Mouse (Mus musculus) kidney, embryonic 14.5 days (tissue): ENCODE measurements around the gene Mtx3. TPM values are rescaled to one million over a fixed set of nuclear protein-coding genes. Genes with fewer than 3 reads are reported as not detected.

Experiments used
- ATAC-seq: fragments of 200-750 bp; cut with Nextera tagmentation; 2 replicates; pipeline ENCODE4 v1.8.0; 2017; ENCODE audit warnings: moderate number of reproducible peaks, mild to moderate bottlenecking, moderate TSS enrichment, moderate library complexity; ENCODE audit not compliant: low FRiP score, low TSS enrichment
- H3K27ac ChIP-seq: fragments of 300-500 bp; sonication (generic); 2 replicates; pipeline ENCODE4 v1.5.1; 2014; ENCODE audit warnings: low read depth, mild to moderate bottlenecking, low read length, moderate library complexity, mixed read lengths
- H3K27me3 ChIP-seq: fragments of 300-500 bp; sonication (generic); 2 replicates; pipeline ENCODE4 v1.6.1; 2014; ENCODE audit warnings: mild to moderate bottlenecking, low read length; ENCODE audit not compliant: control insufficient read depth, insufficient read depth
- H3K36me3 ChIP-seq: fragments of 300-500 bp; sonication (generic); 2 replicates; pipeline ENCODE4 v1.6.1; 2014; ENCODE audit warnings: low read length, mixed read lengths; ENCODE audit not compliant: control insufficient read depth, insufficient read depth
- H3K4me1 ChIP-seq: fragments of 300-500 bp; sonication (generic); 2 replicates; pipeline ENCODE4 v1.6.1; 2014; ENCODE audit warnings: low read length, mixed read lengths; ENCODE audit not compliant: control insufficient read depth, insufficient read depth
- H3K4me2 ChIP-seq: fragments of 300-500 bp; sonication (generic); replicated peaks from 2 replicates; pipeline ENCODE4 v1.6.1; 2014; ENCODE audit warnings: low read depth, mild to moderate bottlenecking, low read length
- H3K4me3 ChIP-seq: fragments of 300-500 bp; sonication (generic); 2 replicates; pipeline ENCODE4 v1.5.1; 2014; ENCODE audit warnings: mild to moderate bottlenecking, low read length
- H3K9ac ChIP-seq: fragments of 300-500 bp; sonication (generic); 2 replicates; pipeline ENCODE4 v1.6.1; 2014; ENCODE audit warnings: low read depth, mild to moderate bottlenecking, low read length, moderate library complexity
- H3K9me3 ChIP-seq: fragments of 300-500 bp; sonication (generic); 2 replicates; pipeline ENCODE4 v1.6.1; 2016; ENCODE audit warnings: low read length; ENCODE audit not compliant: control insufficient read depth
- WGBS: fragments of 180-500 bp; shearing (Covaris S2); extraction: QIAGEN DNeasy Blood & Tissue Kit; methylation state at CpG from one replicate; pipeline ENCODE4 v1.1.7; 2014; 5-methylcytosine and 5-hydroxymethylcytosine counted together
- polyA plus RNA-seq: library from polyadenylated mRNA; unstranded; fragments of >200 nt; fragmentation: Nextera tagmentation; extraction: Ambion mirVana; gene quantifications from 2 replicates; pipeline ENCODE4 v1.2.1, GENCODE M21; 2014

Mtx3 gene
- polyA plus RNA-seq, 1 experiment from 2014 or later = 6.3 TPM

- no peak overlapping the region for H3K9ac ChIP-seq
- no peak for ATAC-seq
- 87% methylated on average over 4 of the region's 4 CpGs for WGBS
- H3K36me3 ChIP-seq = no peaks in the 10 kb centered on the region
- no peak overlapping the region for H3K4me3 ChIP-seq
- no peaks in the 10 kb centered on the region for H3K4me1 ChIP-seq
- H3K27ac ChIP-seq = no peak overlapping the region
- no peaks in the 10 kb centered on the region for H3K9me3 ChIP-seq
- H3K4me2 ChIP-seq = no peak overlapping the region
- H3K27me3 ChIP-seq = no peaks in the 10 kb centered on the region
Observed at GRCm38 (mm10) chr13:92833162-92833561, 11.4 kb upstream of the Mtx3 start.

- WGBS = 87% methylated on average over 4 of the region's 4 CpGs
- no peak overlapping the region for H3K9ac ChIP-seq
Observed at GRCm38 (mm10) chr13:92846438-92846837, 1.9 kb downstream of the Mtx3 start.

GRCm38 (mm10) chr13:92847336-92847735 lies 2.8 kb downstream of the Mtx3 start:
- ATAC-seq = no peak
- 94% methylated on average over 7 of the region's 7 CpGs for WGBS

More at GRCm38 (mm10) chr13:92846438-92846837, 1.9 kb downstream of the Mtx3 start:
- ATAC-seq = no peak
- Histone ChIP-seq H3K36me3 (peaks cover 37% of the 10 kb centered on the region), H3K9me3 (no peaks in the 10 kb centered on the region), H3K27me3 (no peaks in the 10 kb centered on the region), H3K4me3 (no peak overlapping the region), H3K27ac (no peak overlapping the region), H3K4me1 (0 out of 2 replicates have a peak, but pooled peaks cover 5% of the 10 kb centered on the region), H3K4me2 (no peak overlapping the region)

GRCm38 (mm10) chr13:92848002-92848401 lies 3.4 kb downstream of the Mtx3 start:
- Histone ChIP-seq H3K4me3 (no peak overlapping the region), H3K27me3 (no peaks in the 10 kb centered on the region), H3K36me3 (peaks cover 44% of the 10 kb centered on the region), H3K9ac (no peak overlapping the region), H3K27ac (no peak overlapping the region), H3K9me3 (no peaks in the 10 kb centered on the region), H3K4me1 (0 out of 2 replicates have a peak, but pooled peaks cover 5% of the 10 kb centered on the region), H3K4me2 (no peak overlapping the region)
- no peak for ATAC-seq
- 85% methylated on average over 5 of the region's 5 CpGs for WGBS

More at GRCm38 (mm10) chr13:92847336-92847735, 2.8 kb downstream of the Mtx3 start:
- no peak overlapping the region for H3K27ac ChIP-seq
- H3K9ac ChIP-seq = no peak overlapping the region
- H3K4me3 ChIP-seq = no peak overlapping the region
- no peaks in the 10 kb centered on the region for H3K27me3 ChIP-seq
- 0 out of 2 replicates have a peak, but pooled peaks cover 5% of the 10 kb centered on the region for H3K4me1 ChIP-seq
- no peak overlapping the region for H3K4me2 ChIP-seq
- peaks cover 44% of the 10 kb centered on the region for H3K36me3 ChIP-seq
- no peaks in the 10 kb centered on the region for H3K9me3 ChIP-seq

GRCm38 (mm10) chr13:92855901-92856300 lies 11.3 kb downstream of the Mtx3 start:
- WGBS = 73% methylated on average over 4 of the region's 4 CpGs
- no peaks in the 10 kb centered on the region for H3K4me1 ChIP-seq
- H3K9me3 ChIP-seq = no peaks in the 10 kb centered on the region
- no peak overlapping the region for H3K9ac ChIP-seq
- no peak overlapping the region for H3K27ac ChIP-seq
- no peak overlapping the region for H3K4me3 ChIP-seq
- no peaks in the 10 kb centered on the region for H3K27me3 ChIP-seq
- no peak overlapping the region for H3K4me2 ChIP-seq
- ATAC-seq = no peak
- H3K36me3 ChIP-seq = peaks cover 20% of the 10 kb centered on the region; the same call in 1 of the 2 replicates

- Histone ChIP-seq H3K4me3 (no peak overlapping the region), H3K36me3 (peaks cover 7% of the 10 kb centered on the region; the same call in 1 of the 2 replicates), H3K27ac (no peak overlapping the region), H3K4me1 (no peaks in the 10 kb centered on the region), H3K9ac (no peak overlapping the region), H3K9me3 (no peaks in the 10 kb centered on the region), H3K27me3 (no peaks in the 10 kb centered on the region), H3K4me2 (no peak overlapping the region)
- ATAC-seq = no peak
- 81% methylated on average over 5 of the region's 5 CpGs for WGBS
Observed at GRCm38 (mm10) chr13:92858808-92859207, 14.2 kb downstream of the Mtx3 start.

- Histone ChIP-seq H3K4me1 (no peaks in the 10 kb centered on the region), H3K36me3 (peaks cover 3% of the 10 kb centered on the region; the same call in 1 of the 2 replicates), H3K4me2 (no peak overlapping the region), H3K9me3 (no peaks in the 10 kb centered on the region), H3K27ac (no peak overlapping the region), H3K27me3 (no peaks in the 10 kb centered on the region), H3K4me3 (no peak overlapping the region), H3K9ac (no peak overlapping the region)
- WGBS = 84% methylated on average over 4 of the region's 4 CpGs
- ATAC-seq = no peak
Observed at GRCm38 (mm10) chr13:92859959-92860358, 15.4 kb downstream of the Mtx3 start.

- Histone ChIP-seq H3K27me3 (no peaks in the 10 kb centered on the region), H3K36me3 (no peaks in the 10 kb centered on the region), H3K9ac (no peak overlapping the region), H3K27ac (no peak overlapping the region), H3K9me3 (no peaks in the 10 kb centered on the region), H3K4me1 (no peaks in the 10 kb centered on the region), H3K4me3 (no peak overlapping the region), H3K4me2 (no peak overlapping the region)
- no peak for ATAC-seq
- 63% methylated on average over 7 of the region's 7 CpGs for WGBS
Observed at GRCm38 (mm10) chr13:92865358-92865757, 20.8 kb downstream of the Mtx3 start.

- Histone ChIP-seq H3K9me3 (no peaks in the 10 kb centered on the region), H3K27me3 (no peaks in the 10 kb centered on the region), H3K4me1 (no peaks in the 10 kb centered on the region), H3K4me3 (no peak overlapping the region), H3K27ac (no peak overlapping the region), H3K36me3 (no peaks in the 10 kb centered on the region), H3K4me2 (no peak overlapping the region), H3K9ac (no peak overlapping the region)
- ATAC-seq = no peak
- WGBS = 85% methylated on average over 1 of the region's 1 CpGs
Observed at GRCm38 (mm10) chr13:92866680-92867079, 22.1 kb downstream of the Mtx3 start.
